In the genomic region with DNA sequence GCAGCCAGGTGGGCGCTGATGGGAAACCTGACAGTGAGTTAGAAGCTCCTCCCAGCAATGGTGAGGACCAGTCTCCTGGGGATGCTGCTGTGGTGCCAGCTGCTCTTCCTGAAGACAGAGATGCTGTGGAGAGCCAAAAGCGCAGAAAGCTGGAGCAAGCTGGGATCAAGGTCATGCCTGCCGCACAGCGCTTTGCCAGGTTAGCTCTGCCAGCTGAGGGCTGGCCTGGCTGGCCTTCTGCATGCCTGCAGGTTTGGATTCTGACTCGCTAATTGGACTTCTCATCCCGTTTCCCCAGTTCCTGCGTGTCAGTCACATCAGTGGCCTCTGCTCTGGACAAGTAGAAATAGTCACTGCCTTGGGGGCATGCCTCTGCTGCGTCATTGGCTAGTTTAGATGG, we compare ENCODE assay signal across 11 mouse cellular contexts.
DNase-seq lines count a peak whose midpoint lies in the region.
"Had no signal": no experiment of that assay in that cellular context is flagged by ENCODE, and none has a peak within 500 bp of the region (broad histone marks: within the 10 kb centered on the region; RNA-seq: fewer than 3 reads in every experiment).

No protein-coding gene starts in this region.

- intact Hi-C loops in gastrocnemius, postnatal 14 days (cut with DNase I; ENCODE audit: low total_unique reads) = no loop called here

- peak; percentile 38 to 72 for DNase-seq in adrenal gland, adult (ENCODE audit: inconsistent age in 2 of 2, low spot score in 1 of 2)
- no peak for DNase-seq in adrenal gland, postnatal 4 days (ENCODE audit: low spot score in 2 of 2)
- DNase-seq in heart, adult 8-10 months (ENCODE audit: low spot score) = peak; percentile 35
- no peak for DNase-seq in heart, postnatal 4 days
- peak; percentile 16 for DNase-seq in adrenal gland, adult 8-10 months
- peak; percentile 50 for DNase-seq in gastrocnemius, postnatal 14 days
- no peak for DNase-seq in right cerebral cortex, postnatal 25 days
- DNase-seq in left cerebral cortex, adult 9 months (ENCODE audit: low spot score in 2 of 2) = no peak
- DNase-seq: kidney, adult 18-20 months; liver; thymus, adult 2 months had no signal

Comparison
In these comparisons a context has a peak if more than half of its experiments do, and no peak if none do; other contexts are left out.
1. DNase-seq: peak in adrenal gland, adult (2 of 2), heart, adult 8-10 months (single experiment), adrenal gland, adult 8-10 months (single experiment) and gastrocnemius, postnatal 14 days (single experiment); none in adrenal gland, postnatal 4 days (0 of 2), heart, postnatal 4 days (single experiment), right cerebral cortex, postnatal 25 days (single experiment) and left cerebral cortex, adult 9 months (0 of 2).